Mouse (Mus musculus): Measurements from ENCODE around the gene Rmnd5a. TPM values are rescaled to one million over a fixed set of nuclear protein-coding genes. Genes with fewer than 3 reads are reported as not detected.

Gene Rmnd5a
- polyA plus RNA-seq, 1 experiment from 2014 or later = 15.6 TPM

- Histone ChIP-seq H3K27ac (peak overlapping the region; percentile 98), H3K36me3 (no peaks in the 10 kb centered on the region), H3K4me3 (peak overlapping the region; percentile 90), H3K27me3 (no peaks in the 10 kb centered on the region), H3K9me3 (no peaks in the 10 kb centered on the region), H3K4me1 (peaks cover 21% of the 10 kb centered on the region), H3K9ac (peak overlapping the region; percentile 88), H3K4me2 (peak overlapping the region; percentile 73)
- ATAC-seq (ENCODE audit: borderline replicate concordance, extremely low read depth, low FRiP score, low TSS enrichment) = no peak; the same call in 1 of the 2 replicates
- WGBS = under 1% methylated on average over 62 of the region's 62 CpGs
Observed at GRCm38 (mm10) chr6:71439506-71440216, 776 bp downstream of the Rmnd5a start.

GRCm38 (mm10) chr6:71438070-71438469, 2.4 kb downstream of the Rmnd5a start:
- Histone ChIP-seq H3K4me2 (peak overlapping the region; percentile 25; the same call in 1 of the 2 replicates), H3K4me1 (peaks cover 21% of the 10 kb centered on the region), H3K9ac (no peak overlapping the region), H3K27ac (no peak overlapping the region), H3K36me3 (no peaks in the 10 kb centered on the region), H3K27me3 (no peaks in the 10 kb centered on the region), H3K4me3 (no peak overlapping the region), H3K9me3 (no peaks in the 10 kb centered on the region)
- 68% methylated on average over 1 of the region's 1 CpGs for WGBS
- no peak for ATAC-seq (ENCODE audit: borderline replicate concordance, extremely low read depth, low FRiP score, low TSS enrichment)

GRCm38 (mm10) chr6:71427996-71428725, 12.3 kb downstream of the Rmnd5a start:
- H3K4me3 ChIP-seq = no peak overlapping the region
- no peaks in the 10 kb centered on the region for H3K4me1 ChIP-seq
- peaks cover 13% of the 10 kb centered on the region; the same call in 1 of the 2 replicates for H3K36me3 ChIP-seq
- H3K27me3 ChIP-seq = no peaks in the 10 kb centered on the region
- H3K4me2 ChIP-seq = no peak overlapping the region
- no peak for ATAC-seq (ENCODE audit: borderline replicate concordance, extremely low read depth, low FRiP score, low TSS enrichment)
- H3K9ac ChIP-seq = no peak overlapping the region
- no peak overlapping the region for H3K27ac ChIP-seq
- H3K9me3 ChIP-seq = no peaks in the 10 kb centered on the region
- WGBS = 77% methylated on average over 4 of the region's 4 CpGs

- H3K27me3 ChIP-seq = no peaks in the 10 kb centered on the region
- H3K27ac ChIP-seq = no peak overlapping the region
- H3K4me3 ChIP-seq = no peak overlapping the region
- H3K9ac ChIP-seq = no peak overlapping the region
- 90% methylated on average over 6 of the region's 6 CpGs for WGBS
- peaks cover 13% of the 10 kb centered on the region; the same call in 1 of the 2 replicates for H3K36me3 ChIP-seq
- ATAC-seq (ENCODE audit: borderline replicate concordance, extremely low read depth, low FRiP score, low TSS enrichment) = no peak
- no peak overlapping the region for H3K4me2 ChIP-seq
- no peaks in the 10 kb centered on the region for H3K4me1 ChIP-seq
- no peaks in the 10 kb centered on the region for H3K9me3 ChIP-seq
Observed at GRCm38 (mm10) chr6:71425681-71426080, 14.8 kb downstream of the Rmnd5a start.

- Histone ChIP-seq H3K4me3 (no peak overlapping the region), H3K27ac (no peak overlapping the region), H3K36me3 (peaks cover 15% of the 10 kb centered on the region; the same call in 1 of the 2 replicates), H3K9ac (no peak overlapping the region), H3K4me1 (no peaks in the 10 kb centered on the region), H3K27me3 (no peaks in the 10 kb centered on the region), H3K4me2 (no peak overlapping the region), H3K9me3 (no peaks in the 10 kb centered on the region)
- no peak for ATAC-seq (ENCODE audit: borderline replicate concordance, extremely low read depth, low FRiP score, low TSS enrichment)
- WGBS = 81% methylated on average over 3 of the region's 3 CpGs
Observed at GRCm38 (mm10) chr6:71423116-71423515, 17.3 kb downstream of the Rmnd5a start.

- H3K4me1 ChIP-seq = no peaks in the 10 kb centered on the region
- 60% methylated on average over 3 of the region's 3 CpGs for WGBS
- H3K4me2 ChIP-seq = no peak overlapping the region
- no peak overlapping the region for H3K4me3 ChIP-seq
- no peak for ATAC-seq (ENCODE audit: borderline replicate concordance, extremely low read depth, low FRiP score, low TSS enrichment)
- H3K27me3 ChIP-seq = no peaks in the 10 kb centered on the region
- H3K27ac ChIP-seq = no peak overlapping the region
- H3K9me3 ChIP-seq = no peaks in the 10 kb centered on the region
- H3K9ac ChIP-seq = no peak overlapping the region
- 0 out of 2 replicates have a peak, but pooled peaks cover 6% of the 10 kb centered on the region for H3K36me3 ChIP-seq
Observed at GRCm38 (mm10) chr6:71422162-71422561, 18.3 kb downstream of the Rmnd5a start.

- no peak overlapping the region for H3K4me2 ChIP-seq
- WGBS = 71% methylated on average over 6 of the region's 6 CpGs
- no peak for ATAC-seq (ENCODE audit: borderline replicate concordance, extremely low read depth, low FRiP score, low TSS enrichment)
- no peaks in the 10 kb centered on the region for H3K27me3 ChIP-seq
- no peak overlapping the region for H3K4me3 ChIP-seq
- H3K4me1 ChIP-seq = 0 out of 2 replicates have a peak, but pooled peaks cover under 1% of the 10 kb centered on the region
- H3K9me3 ChIP-seq = no peaks in the 10 kb centered on the region
- H3K27ac ChIP-seq = no peak overlapping the region
- H3K36me3 ChIP-seq = 0 out of 2 replicates have a peak, but pooled peaks cover 2% of the 10 kb centered on the region
- no peak overlapping the region for H3K9ac ChIP-seq
Observed at GRCm38 (mm10) chr6:71420848-71421247, 19.6 kb downstream of the Rmnd5a start.

GRCm38 (mm10) chr6:71418874-71419273, 21.6 kb downstream of the Rmnd5a start:
- no peaks in the 10 kb centered on the region for H3K27me3 ChIP-seq
- WGBS = 79% methylated on average over 3 of the region's 3 CpGs
- 0 out of 2 replicates have a peak, but pooled peaks cover 2% of the 10 kb centered on the region for H3K36me3 ChIP-seq
- H3K9ac ChIP-seq = no peak overlapping the region
- H3K4me2 ChIP-seq = no peak overlapping the region
- no peak for ATAC-seq (ENCODE audit: borderline replicate concordance, extremely low read depth, low FRiP score, low TSS enrichment)
- H3K27ac ChIP-seq = no peak overlapping the region
- no peak overlapping the region for H3K4me3 ChIP-seq
- H3K9me3 ChIP-seq = no peaks in the 10 kb centered on the region
- H3K4me1 ChIP-seq = 0 out of 2 replicates have a peak, but pooled peaks cover 3% of the 10 kb centered on the region

GRCm38 (mm10) chr6:71415446-71415845, 25.0 kb downstream of the Rmnd5a start:
- no peak overlapping the region for H3K4me2 ChIP-seq
- H3K4me3 ChIP-seq = no peak overlapping the region
- H3K9ac ChIP-seq = no peak overlapping the region
- no peaks in the 10 kb centered on the region for H3K27me3 ChIP-seq
- H3K27ac ChIP-seq = no peak overlapping the region
- ATAC-seq (ENCODE audit: borderline replicate concordance, extremely low read depth, low FRiP score, low TSS enrichment) = no peak
- H3K9me3 ChIP-seq = no peaks in the 10 kb centered on the region
- 78% methylated on average over 3 of the region's 3 CpGs for WGBS
- 0 out of 2 replicates have a peak, but pooled peaks cover 3% of the 10 kb centered on the region for H3K4me1 ChIP-seq
- H3K36me3 ChIP-seq = peaks cover 8% of the 10 kb centered on the region

GRCm38 (mm10) chr6:71414624-71415023, 25.8 kb downstream of the Rmnd5a start:
- H3K4me3 ChIP-seq = no peak overlapping the region
- no peak overlapping the region for H3K4me2 ChIP-seq
- 53% methylated on average over 4 of the region's 4 CpGs for WGBS
- no peaks in the 10 kb centered on the region for H3K9me3 ChIP-seq
- H3K4me1 ChIP-seq = 0 out of 2 replicates have a peak, but pooled peaks cover 3% of the 10 kb centered on the region
- no peak overlapping the region for H3K27ac ChIP-seq
- H3K27me3 ChIP-seq = no peaks in the 10 kb centered on the region
- H3K9ac ChIP-seq = no peak overlapping the region
- peaks cover 8% of the 10 kb centered on the region for H3K36me3 ChIP-seq
- no peak for ATAC-seq (ENCODE audit: borderline replicate concordance, extremely low read depth, low FRiP score, low TSS enrichment)

GRCm38 (mm10) chr6:71398829-71399609, 41.4 kb downstream of the Rmnd5a start:
- Histone ChIP-seq H3K4me1 (no peaks in the 10 kb centered on the region), H3K9ac (no peak overlapping the region), H3K27ac (no peak overlapping the region), H3K4me3 (no peak overlapping the region), H3K9me3 (no peaks in the 10 kb centered on the region), H3K36me3 (peaks cover 24% of the 10 kb centered on the region), H3K27me3 (no peaks in the 10 kb centered on the region), H3K4me2 (no peak overlapping the region)
- ATAC-seq (ENCODE audit: borderline replicate concordance, extremely low read depth, low FRiP score, low TSS enrichment) = no peak
- 79% methylated on average over 4 of the region's 4 CpGs for WGBS

All from lung, embryonic 15.5 days (tissue).